Mouse (Mus musculus): ENCODE measurements around the gene Cog1. TPM values are rescaled to one million over a fixed set of nuclear protein-coding genes. Genes with fewer than 3 reads are reported as not detected.

Gene Cog1
- total RNA-seq, 2 experiments from 2014 or later, result 25.5 to 26.0 TPM

- no peak for DNase-seq
Observed at GRCm38 (mm10) chr11:113666648-113667047, 17.7 kb downstream of the Cog1 start.

GRCm38 (mm10) chr11:113667122-113667521 lies 18.2 kb downstream of the Cog1 start:
- DNase-seq, result no peak

- DNase-seq, result no peak
Observed at GRCm38 (mm10) chr11:113667704-113668103, 18.7 kb downstream of the Cog1 start.

GRCm38 (mm10) chr11:113668857-113669256 lies 19.9 kb downstream of the Cog1 start:
- no peak for DNase-seq

- DNase-seq, result no peak
Observed at GRCm38 (mm10) chr11:113669711-113670110, 20.7 kb downstream of the Cog1 start.

- DNase-seq, result no peak
Observed at GRCm38 (mm10) chr11:113673614-113674013, 24.6 kb downstream of the Cog1 start.

- no peak for DNase-seq
Observed at GRCm38 (mm10) chr11:113674595-113674994, 25.6 kb downstream of the Cog1 start.

GRCm38 (mm10) chr11:113676847-113677246 lies 27.9 kb downstream of the Cog1 start:
- DNase-seq, result no peak

- DNase-seq, result no peak
Observed at GRCm38 (mm10) chr11:113677378-113677777, 28.4 kb downstream of the Cog1 start.

GRCm38 (mm10) chr11:113678373-113678772 lies 29.4 kb downstream of the Cog1 start:
- no peak for DNase-seq

- DNase-seq, result no peak
Observed at GRCm38 (mm10) chr11:113680954-113681353, 32.0 kb downstream of the Cog1 start.

- no peak for DNase-seq
Observed at GRCm38 (mm10) chr11:113681979-113682378, 33.0 kb downstream of the Cog1 start.

GRCm38 (mm10) chr11:113682897-113683626 lies 34.1 kb downstream of the Cog1 start:
- DNase-seq, result peak; percentile 81

GRCm38 (mm10) chr11:113683627-113683956 lies 34.6 kb downstream of the Cog1 start:
- DNase-seq, result no peak

GRCm38 (mm10) chr11:113683957-113684706 lies 35.2 kb downstream of the Cog1 start, which contains the start of the genes Fam104a and D11Wsu47e:
TSS of gene Fam104a (minus strand) at chr11:113684155.
TSS of gene D11Wsu47e (plus strand) at chr11:113684412.
- peak; percentile 97 for DNase-seq

GRCm38 (mm10) chr11:113684707-113685426 lies 35.9 kb downstream of the Cog1 start:
- no peak for DNase-seq

GRCm38 (mm10) chr11:113687031-113687430 lies 38.1 kb downstream of the Cog1 start:
- no peak for DNase-seq

GRCm38 (mm10) chr11:113690506-113690905 lies 41.5 kb downstream of the Cog1 start:
- DNase-seq, result no peak

- no peak for DNase-seq
Observed at GRCm38 (mm10) chr11:113691318-113691717, 42.3 kb downstream of the Cog1 start.

- DNase-seq, result no peak
Observed at GRCm38 (mm10) chr11:113691851-113692250, 42.9 kb downstream of the Cog1 start.

- no peak for DNase-seq
Observed at GRCm38 (mm10) chr11:113697571-113697970, 48.6 kb downstream of the Cog1 start.

- DNase-seq, result no peak
Observed at GRCm38 (mm10) chr11:113698013-113698545, 49.1 kb downstream of the Cog1 start.

GRCm38 (mm10) chr11:113699643-113700042 lies 50.7 kb downstream of the Cog1 start:
- no peak for DNase-seq

Measured in adrenal gland, postnatal 10 days (tissue).